ENCODE assay signal across 14 mouse cellular contexts in genomic region chr16:44383549-44383948, GRCm38 (mm10). TPM values are rescaled to one million over a fixed set of nuclear protein-coding genes. Genes with fewer than 3 reads are reported as not detected.
DNase-seq lines count a peak whose midpoint lies in the region; ATAC-seq and TF ChIP-seq lines count a peak whose summit lies in the region.
"Had no signal": no experiment of that assay in that cellular context is flagged by ENCODE, and none has a peak within 500 bp of the region (broad histone marks: within the 10 kb centered on the region; RNA-seq: fewer than 3 reads in every experiment).

No protein-coding gene starts in this region.

- 0 out of 2 replicates have a peak, but pooled peaks have one; percentile 57 for ATAC-seq in hindbrain, embryonic 12.5 days (ENCODE audit: low FRiP score)
- no peak for ATAC-seq in stomach, embryonic 16.5 days (ENCODE audit: insufficient read depth, low FRiP score)
- no peak for ATAC-seq in stomach, postnatal 0 days (ENCODE audit: low FRiP score, low TSS enrichment)
- peak; percentile 90 for ATAC-seq in hindbrain, embryonic 16.5 days

- no peak overlapping the region for H3K9ac ChIP-seq in hindbrain, embryonic 12.5 days
- no peak overlapping the region for H3K9ac ChIP-seq in stomach, embryonic 16.5 days (ENCODE audit: low read length)
- no peak overlapping the region for H3K9ac ChIP-seq in stomach, postnatal 0 days (ENCODE audit: low read length)
- H3K9ac ChIP-seq in hindbrain, embryonic 16.5 days (ENCODE audit: low read depth, low read length) = no peak overlapping the region
- H3K9ac ChIP-seq: liver, embryonic 13.5 days had no signal

- H3K36me3 ChIP-seq in hindbrain, embryonic 12.5 days = peaks cover 15% of the 10 kb centered on the region; the same call in 1 of the 2 replicates
- peaks cover 51% of the 10 kb centered on the region for H3K36me3 ChIP-seq in hindbrain, embryonic 10.5 days
- H3K36me3 ChIP-seq in stomach, embryonic 16.5 days (ENCODE audit: control insufficient read depth, insufficient read depth, low read length) = peaks cover under 1% of the 10 kb centered on the region; the same call in 1 of the 2 replicates
- peaks cover 5% of the 10 kb centered on the region; the same call in 1 of the 2 replicates for H3K36me3 ChIP-seq in stomach, postnatal 0 days (ENCODE audit: control insufficient read depth, insufficient read depth, low read length)
- H3K36me3 ChIP-seq in hindbrain, embryonic 16.5 days (ENCODE audit: control insufficient read depth, insufficient read depth, low read length) = no peaks in the 10 kb centered on the region

- H3K4me2 ChIP-seq in hindbrain, embryonic 12.5 days (replicated peaks) = no peak overlapping the region
- no peak overlapping the region for H3K4me2 ChIP-seq in stomach, embryonic 16.5 days (ENCODE audit: low read depth, low read length)
- H3K4me2 ChIP-seq in stomach, postnatal 0 days (replicated peaks; ENCODE audit: low read depth) = no peak overlapping the region
- H3K4me2 ChIP-seq in hindbrain, embryonic 16.5 days (ENCODE audit: low read length) = no peak overlapping the region
- H3K4me2 ChIP-seq: liver, embryonic 13.5 days had no signal

- no peak for TF ChIP-seq CTCF in stomach, postnatal 0 days (IDR thresholded peaks at IDR 0.05; ENCODE audit: low read depth)

- H3K9me3 ChIP-seq in hindbrain, embryonic 12.5 days (replicated peaks) = no peaks in the 10 kb centered on the region
- H3K9me3 ChIP-seq in hindbrain, embryonic 10.5 days = no peaks in the 10 kb centered on the region
- no peaks in the 10 kb centered on the region for H3K9me3 ChIP-seq in stomach, embryonic 16.5 days (replicated peaks; ENCODE audit: control insufficient read depth, low read length)
- H3K9me3 ChIP-seq in stomach, postnatal 0 days (ENCODE audit: control insufficient read depth, low read length) = no peaks in the 10 kb centered on the region
- no peaks in the 10 kb centered on the region for H3K9me3 ChIP-seq in hindbrain, embryonic 16.5 days (ENCODE audit: control insufficient read depth, low read length)
- H3K9me3 ChIP-seq: liver, embryonic 13.5 days had no signal

- no peak overlapping the region for H3K27ac ChIP-seq in hindbrain, embryonic 12.5 days
- H3K27ac ChIP-seq in hindbrain, embryonic 10.5 days = no peak overlapping the region
- H3K27ac ChIP-seq in stomach, embryonic 16.5 days (ENCODE audit: low read length) = 0 out of 2 replicates have a peak overlapping the region, but pooled peaks have one; percentile 15
- H3K27ac ChIP-seq in stomach, postnatal 0 days (replicated peaks) = no peak overlapping the region
- no peak overlapping the region for H3K27ac ChIP-seq in hindbrain, embryonic 16.5 days (ENCODE audit: low read depth, low read length)
- H3K27ac ChIP-seq: liver, embryonic 13.5 days had no signal

- no peak overlapping the region for H3K4me3 ChIP-seq in hindbrain, embryonic 12.5 days
- no peak overlapping the region for H3K4me3 ChIP-seq in hindbrain, embryonic 10.5 days
- no peak overlapping the region for H3K4me3 ChIP-seq in stomach, embryonic 16.5 days (replicated peaks; ENCODE audit: low read length)
- no peak overlapping the region for H3K4me3 ChIP-seq in stomach, postnatal 0 days (ENCODE audit: low read depth, low read length)
- H3K4me3 ChIP-seq in hindbrain, embryonic 16.5 days (ENCODE audit: low read length) = no peak overlapping the region
- H3K4me3 ChIP-seq: liver, embryonic 13.5 days; megakaryocyte, embryonic 14.5 days had no signal

- WGBS in hindbrain, embryonic 12.5 days = 24% methylated on average over 2 of the region's 2 CpGs
- WGBS in hindbrain, embryonic 10.5 days = 27% methylated on average over 2 of the region's 2 CpGs
- 52% methylated on average over 2 of the region's 2 CpGs for WGBS in stomach, embryonic 16.5 days
- WGBS in stomach, postnatal 0 days = 53% methylated on average over 2 of the region's 2 CpGs
- WGBS in hindbrain, embryonic 16.5 days = 8% methylated on average over 2 of the region's 2 CpGs

- DNase-seq in hindbrain, embryonic 10.5 days (ENCODE audit: low spot score) = no peak
- no peak for DNase-seq in stomach, postnatal 0 days (ENCODE audit: low spot score)
- no peak for DNase-seq in adrenal gland, adult 2 months
- DNase-seq in B cell, adult 2 months = no peak
- no peak for DNase-seq in heart, postnatal 4 days
- DNase-seq: cerebellum, postnatal 36 days; kidney, adult 2 months; liver, embryonic 13.5 days had no signal

- no peak for TF ChIP-seq EP300 in stomach, postnatal 0 days (optimal IDR thresholded peaks at IDR 0.05)

- no peaks in the 10 kb centered on the region for H3K27me3 ChIP-seq in hindbrain, embryonic 12.5 days
- no peaks in the 10 kb centered on the region for H3K27me3 ChIP-seq in hindbrain, embryonic 10.5 days (ENCODE audit: insufficient read depth, poor library complexity, severe bottlenecking)
- H3K27me3 ChIP-seq in stomach, embryonic 16.5 days (ENCODE audit: control insufficient read depth, insufficient read depth, low read length) = no peaks in the 10 kb centered on the region
- H3K27me3 ChIP-seq in stomach, postnatal 0 days (ENCODE audit: control insufficient read depth, insufficient read depth, low read length) = no peaks in the 10 kb centered on the region
- H3K27me3 ChIP-seq in hindbrain, embryonic 16.5 days (replicated peaks; ENCODE audit: control insufficient read depth, insufficient read depth, low read length) = no peaks in the 10 kb centered on the region
- H3K27me3 ChIP-seq: liver, embryonic 13.5 days; megakaryocyte, embryonic 14.5 days had no signal

- peaks cover 8% of the 10 kb centered on the region for H3K4me1 ChIP-seq in hindbrain, embryonic 12.5 days
- H3K4me1 ChIP-seq in hindbrain, embryonic 10.5 days (replicated peaks) = peaks cover 26% of the 10 kb centered on the region
- peaks cover 2% of the 10 kb centered on the region; the same call in 1 of the 2 replicates for H3K4me1 ChIP-seq in stomach, embryonic 16.5 days (ENCODE audit: control insufficient read depth, insufficient read depth, low read length)
- no peaks in the 10 kb centered on the region for H3K4me1 ChIP-seq in stomach, postnatal 0 days (replicated peaks; ENCODE audit: control insufficient read depth, insufficient read depth)
- H3K4me1 ChIP-seq in hindbrain, embryonic 16.5 days (ENCODE audit: control insufficient read depth, insufficient read depth, low read depth, low read length) = no peaks in the 10 kb centered on the region
- H3K4me1 ChIP-seq: liver, embryonic 13.5 days; megakaryocyte, embryonic 14.5 days had no signal

RNA-seq across cellular contexts. Expression of gene Cfap44, which starts 11.0 kb away (rescaled TPM):
- 6.4 and 8.3 TPM in 2 replicates for polyA plus RNA-seq in hindbrain, embryonic 12.5 days (2016; fragmentation: Nextera tagmentation; extraction: Ambion mirVana)
- 3.0 and 4.4 TPM in 2 replicates for polyA plus RNA-seq in hindbrain, embryonic 10.5 days (2016; fragmentation: Nextera tagmentation; extraction: Ambion mirVana)
- 0.41 and 0.43 TPM in 2 replicates for polyA plus RNA-seq in stomach, embryonic 16.5 days (2015; fragmentation: Nextera tagmentation; extraction: Ambion mirVana)
- polyA plus RNA-seq in stomach, postnatal 0 days (2015; fragmentation: Nextera tagmentation; extraction: Ambion mirVana) = 0.05 and 0.13 TPM in 2 replicates
- 5.1 TPM in 2 replicates for polyA plus RNA-seq in hindbrain, embryonic 16.5 days (2015; fragmentation: Nextera tagmentation; extraction: Ambion mirVana)
- under 1 TPM; 0.28 to 0.58 TPM for total RNA-seq in adrenal gland, adult 2 months (2021)
- 0.08 and 0.47 TPM in 2 replicates for polyA plus RNA-seq in adrenal gland, adult 2 months (2012; rRNA removed)
- not detected for total RNA-seq in heart, postnatal 4 days (2021)
- total RNA-seq: gastrocnemius, adult 18-20 months; heart, postnatal 25 days had no signal

RNA-seq across cellular contexts. Expression of gene Spice1, which starts 36.6 kb away (rescaled TPM):
- polyA plus RNA-seq in hindbrain, embryonic 12.5 days (2016; fragmentation: Nextera tagmentation; extraction: Ambion mirVana) = 25.5 and 27.0 TPM in 2 replicates
- 21.7 and 28.1 TPM in 2 replicates for polyA plus RNA-seq in hindbrain, embryonic 10.5 days (2016; fragmentation: Nextera tagmentation; extraction: Ambion mirVana)
- 28.2 and 32.5 TPM in 2 replicates for polyA plus RNA-seq in stomach, embryonic 16.5 days (2015; fragmentation: Nextera tagmentation; extraction: Ambion mirVana)
- polyA plus RNA-seq in stomach, postnatal 0 days (2015; fragmentation: Nextera tagmentation; extraction: Ambion mirVana) = 7.9 and 8.4 TPM in 2 replicates
- 12.7 and 18.4 TPM in 2 replicates for polyA plus RNA-seq in hindbrain, embryonic 16.5 days (2015; fragmentation: Nextera tagmentation; extraction: Ambion mirVana)
- total RNA-seq in adrenal gland, adult 2 months (2021) = 10 to 100 TPM; 14.9 to 26.9 TPM
- polyA plus RNA-seq in adrenal gland, adult 2 months (2012; rRNA removed) = 4.4 and 4.9 TPM in 2 replicates
- total RNA-seq in heart, postnatal 4 days (2021) = 10 to 100 TPM in 1 of 2 experiments, 1 to 10 TPM in 1; 9.6 to 10.8 TPM

RNA-seq across cellular contexts. Expression of gene Sidt1, which starts 50.6 kb away (rescaled TPM):
- 0.42 and 0.71 TPM in 2 replicates for polyA plus RNA-seq in hindbrain, embryonic 12.5 days (2016; fragmentation: Nextera tagmentation; extraction: Ambion mirVana)
- polyA plus RNA-seq in hindbrain, embryonic 10.5 days (2016; fragmentation: Nextera tagmentation; extraction: Ambion mirVana) = 0.05 and 0.09 TPM in 2 replicates
- 6.8 and 8.7 TPM in 2 replicates for polyA plus RNA-seq in stomach, embryonic 16.5 days (2015; fragmentation: Nextera tagmentation; extraction: Ambion mirVana)
- polyA plus RNA-seq in stomach, postnatal 0 days (2015; fragmentation: Nextera tagmentation; extraction: Ambion mirVana) = 9.8 and 11.1 TPM in 2 replicates
- 20.4 TPM in 2 replicates for polyA plus RNA-seq in hindbrain, embryonic 16.5 days (2015; fragmentation: Nextera tagmentation; extraction: Ambion mirVana)
- total RNA-seq in adrenal gland, adult 2 months (2021) = 10 to 100 TPM in 1 of 2 experiments, 1 to 10 TPM in 1; 8.5 to 10.3 TPM
- polyA plus RNA-seq in adrenal gland, adult 2 months (2012; rRNA removed) = 6.3 and 8.4 TPM in 2 replicates
- total RNA-seq in heart, postnatal 4 days (2021) = under 1 TPM; 0.21 to 0.25 TPM

Comparison
In these comparisons a context has a peak if more than half of its experiments do, and no peak if none do; other contexts are left out.
1. ATAC-seq: peak in hindbrain, embryonic 12.5 days (single experiment) and hindbrain, embryonic 16.5 days (single experiment); none in stomach, embryonic 16.5 days (single experiment) and stomach, postnatal 0 days (single experiment).